Mouse (Mus musculus): ENCODE measurements around the gene Dmwd. TPM values are rescaled to one million over a fixed set of nuclear protein-coding genes. Genes with fewer than 3 reads are reported as not detected.

Dmwd gene
- polyA plus RNA-seq, 1 experiment from 2014 or later: 20.2 TPM

DNA sequence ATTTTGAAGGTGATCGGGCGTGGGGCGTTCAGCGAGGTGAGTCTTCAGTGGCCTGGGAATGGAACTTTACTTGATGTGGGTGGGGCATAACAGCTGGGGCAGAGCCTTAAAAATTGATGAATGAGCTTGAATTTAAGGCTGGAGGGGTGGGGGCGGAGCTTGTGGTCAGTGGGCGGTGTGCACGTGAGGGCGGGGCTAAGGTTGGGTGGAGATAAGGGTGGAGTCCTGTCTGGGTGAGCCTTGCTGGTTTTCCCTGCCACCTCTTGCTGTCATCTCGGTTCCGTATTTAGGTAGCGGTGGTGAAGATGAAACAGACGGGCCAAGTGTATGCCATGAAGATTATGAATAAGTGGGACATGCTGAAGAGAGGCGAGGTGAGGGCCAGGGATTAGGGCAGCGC, 10.0 kb downstream of the Dmwd start:
- 13% methylated on average over 14 of the region's 14 CpGs for WGBS
- Histone ChIP-seq H3K4me2 (replicated peaks; ENCODE audit: low read depth, low read length) (peak overlapping the region; percentile 1; the same call in 1 of the 2 replicates), H3K27ac (ENCODE audit: low read depth, low read length) (no peak overlapping the region), H3K4me1 (replicated peaks; ENCODE audit: control insufficient read depth, insufficient read depth, low read length) (no peaks in the 10 kb centered on the region), H3K36me3 (ENCODE audit: control insufficient read depth, insufficient read depth, low read length) (no peaks in the 10 kb centered on the region; the same call in 1 of the 2 replicates), H3K4me3 (ENCODE audit: low read depth, low read length) (no peak overlapping the region), H3K9me3 (ENCODE audit: control insufficient read depth, low read length) (no peaks in the 10 kb centered on the region), H3K27me3 (ENCODE audit: control insufficient read depth, insufficient read depth, low read length) (peaks cover 6% of the 10 kb centered on the region; the same call in 1 of the 2 replicates), H3K9ac (ENCODE audit: low read depth, low read length) (no peak overlapping the region)
- DNase-seq (ENCODE audit: low spot score) (peak; percentile 54), ATAC-seq (ENCODE audit: low FRiP score) (no peak; the same call in 1 of the 2 replicates)

DNA sequence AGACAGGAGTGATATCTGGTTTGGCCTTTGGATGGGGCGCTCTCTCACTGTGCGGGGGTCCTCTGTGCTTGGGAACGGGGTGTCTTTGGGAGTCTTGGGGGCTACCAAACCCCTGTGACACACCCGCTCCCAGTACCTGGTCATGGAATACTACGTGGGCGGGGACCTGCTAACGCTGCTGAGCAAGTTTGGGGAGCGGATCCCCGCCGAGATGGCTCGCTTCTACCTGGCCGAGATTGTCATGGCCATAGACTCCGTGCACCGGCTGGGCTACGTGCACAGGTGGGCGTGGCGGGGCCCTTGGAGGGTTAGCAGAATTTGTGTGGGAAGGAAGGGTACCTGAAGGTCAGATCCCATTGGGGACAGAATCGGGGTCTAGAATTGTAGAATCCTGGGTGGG, 10.7 kb downstream of the Dmwd start:
- peaks cover 7% of the 10 kb centered on the region; the same call in 1 of the 2 replicates for H3K27me3 ChIP-seq (ENCODE audit: control insufficient read depth, insufficient read depth, low read length)
- WGBS: 59% methylated on average over 18 of the region's 18 CpGs
- no peaks in the 10 kb centered on the region for H3K9me3 ChIP-seq (ENCODE audit: control insufficient read depth, low read length)
- no peak overlapping the region for H3K27ac ChIP-seq (ENCODE audit: low read depth, low read length)
- H3K4me3 ChIP-seq (ENCODE audit: low read depth, low read length): no peak overlapping the region
- DNase-seq (ENCODE audit: low spot score) (no peak), ATAC-seq (ENCODE audit: low FRiP score) (no peak)
- no peak overlapping the region for H3K4me2 ChIP-seq (replicated peaks; ENCODE audit: low read depth, low read length)
- no peaks in the 10 kb centered on the region; the same call in 1 of the 2 replicates for H3K36me3 ChIP-seq (ENCODE audit: control insufficient read depth, insufficient read depth, low read length)
- H3K9ac ChIP-seq (ENCODE audit: low read depth, low read length): no peak overlapping the region
- peaks cover under 1% of the 10 kb centered on the region; the same call in 1 of the 2 replicates for H3K4me1 ChIP-seq (replicated peaks; ENCODE audit: control insufficient read depth, insufficient read depth, low read length)

DNA sequence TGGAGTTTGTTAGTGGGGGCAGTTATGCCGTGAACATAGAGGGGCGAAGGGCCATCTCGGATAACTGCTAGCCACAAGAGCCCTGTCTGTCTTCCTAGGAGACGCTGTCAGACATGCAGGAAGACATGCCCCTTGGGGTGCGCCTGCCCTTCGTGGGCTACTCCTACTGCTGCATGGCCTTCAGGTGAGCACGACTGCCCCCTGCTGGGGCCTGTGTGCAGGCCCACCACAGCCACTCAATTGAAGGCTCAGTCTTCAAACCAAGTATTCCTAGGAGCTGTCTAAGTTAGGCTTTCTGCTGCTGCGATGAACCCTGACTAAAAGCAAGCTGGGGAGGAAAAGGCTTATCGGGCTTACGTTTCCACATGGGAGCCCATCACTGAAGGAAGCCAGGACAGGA, 12.8 kb downstream of the Dmwd start:
- H3K9ac ChIP-seq (ENCODE audit: low read depth, low read length): no peak overlapping the region
- no peak overlapping the region for H3K4me2 ChIP-seq (replicated peaks; ENCODE audit: low read depth, low read length)
- no peak overlapping the region for H3K27ac ChIP-seq (ENCODE audit: low read depth, low read length)
- H3K4me3 ChIP-seq (ENCODE audit: low read depth, low read length): no peak overlapping the region
- no peaks in the 10 kb centered on the region for H3K36me3 ChIP-seq (ENCODE audit: control insufficient read depth, insufficient read depth, low read length)
- no peak for ATAC-seq (ENCODE audit: low FRiP score)
- H3K4me1 ChIP-seq (replicated peaks; ENCODE audit: control insufficient read depth, insufficient read depth, low read length): peaks cover 9% of the 10 kb centered on the region; the same call in 1 of the 2 replicates
- no peaks in the 10 kb centered on the region for H3K9me3 ChIP-seq (ENCODE audit: control insufficient read depth, low read length)
- DNase-seq (ENCODE audit: low spot score): peak; percentile 85
- peaks cover 7% of the 10 kb centered on the region; the same call in 1 of the 2 replicates for H3K27me3 ChIP-seq (ENCODE audit: control insufficient read depth, insufficient read depth, low read length)
- WGBS: 49% methylated on average over 10 of the region's 10 CpGs

DNA sequence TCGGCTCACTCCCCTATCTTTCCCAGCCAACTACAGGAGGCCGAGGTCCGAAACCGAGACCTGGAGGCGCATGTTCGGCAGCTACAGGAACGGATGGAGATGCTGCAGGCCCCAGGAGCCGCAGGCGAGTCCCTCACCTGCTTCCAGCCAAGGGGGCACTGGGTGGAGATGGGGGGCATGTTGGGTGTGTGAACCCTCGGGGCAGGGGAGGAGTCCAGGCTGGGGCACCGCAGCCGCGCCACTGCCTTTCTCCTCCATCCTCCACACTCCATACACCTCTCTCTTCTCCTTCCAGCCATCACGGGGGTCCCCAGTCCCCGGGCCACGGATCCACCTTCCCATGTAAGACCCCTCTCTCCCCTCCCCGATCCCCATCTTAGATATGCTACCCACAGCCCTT, 15.9 kb downstream of the Dmwd start:
- ATAC-seq (ENCODE audit: low FRiP score) (no peak), DNase-seq (ENCODE audit: low spot score) (no peak)

DNA sequence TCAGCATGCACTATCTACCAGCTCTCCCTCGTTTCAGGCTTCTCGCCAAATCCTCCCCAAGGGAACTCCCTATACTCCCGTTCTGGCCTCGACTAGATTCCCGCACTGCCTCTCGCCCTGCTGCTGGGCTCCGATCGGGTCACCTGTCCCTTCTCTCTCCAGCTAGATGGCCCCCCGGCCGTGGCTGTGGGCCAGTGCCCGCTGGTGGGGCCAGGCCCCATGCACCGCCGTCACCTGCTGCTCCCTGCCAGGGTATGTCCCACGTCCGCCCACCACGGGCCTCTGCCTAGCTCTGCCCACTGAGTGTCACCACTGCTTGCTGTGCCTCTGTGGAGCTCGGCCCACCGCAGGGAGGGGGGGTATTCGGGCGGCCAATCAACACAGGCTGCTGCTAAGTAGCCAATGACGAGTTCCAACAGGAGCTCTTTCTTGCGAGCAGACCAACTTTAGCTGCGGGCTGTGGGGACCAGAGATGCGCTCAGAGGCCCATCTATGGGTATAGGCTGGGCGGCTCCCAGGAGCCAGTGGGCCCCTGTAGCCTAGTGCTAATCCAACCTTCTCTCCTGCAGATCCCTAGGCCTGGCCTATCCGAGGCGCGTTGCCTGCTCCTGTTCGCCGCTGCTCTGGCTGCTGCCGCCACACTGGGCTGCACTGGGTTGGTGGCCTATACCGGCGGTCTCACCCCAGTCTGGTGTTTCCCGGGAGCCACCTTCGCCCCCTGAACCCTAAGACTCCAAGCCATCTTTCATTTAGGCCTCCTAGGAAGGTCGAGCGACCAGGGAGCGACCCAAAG, 16.6 kb downstream of the Dmwd start:
- Histone ChIP-seq H3K9ac (ENCODE audit: low read depth, low read length) (peak overlapping the region; percentile 56; the same call in 1 of the 2 replicates), H3K27me3 (ENCODE audit: control insufficient read depth, insufficient read depth, low read length) (peaks cover 7% of the 10 kb centered on the region; the same call in 1 of the 2 replicates), H3K36me3 (ENCODE audit: control insufficient read depth, insufficient read depth, low read length) (0 out of 2 replicates have a peak, but pooled peaks cover 2% of the 10 kb centered on the region), H3K4me2 (replicated peaks; ENCODE audit: low read depth, low read length) (peak overlapping the region; percentile 99), H3K4me1 (replicated peaks; ENCODE audit: control insufficient read depth, insufficient read depth, low read length) (peaks cover 14% of the 10 kb centered on the region; the same call in 1 of the 2 replicates), H3K9me3 (ENCODE audit: control insufficient read depth, low read length) (no peaks in the 10 kb centered on the region), H3K27ac (ENCODE audit: low read depth, low read length) (peak overlapping the region; percentile 43; the same call in 1 of the 2 replicates), H3K4me3 (ENCODE audit: low read depth, low read length) (peak overlapping the region; percentile 72)
- ATAC-seq (ENCODE audit: low FRiP score) (peak; percentile 45), DNase-seq (ENCODE audit: low spot score) (peak; percentile 71)
- 3% methylated on average over 37 of the region's 38 CpGs for WGBS

More for the DNA sequence above, 15.9 kb downstream of the Dmwd start:
- Histone ChIP-seq H3K4me2 (replicated peaks; ENCODE audit: low read depth, low read length) (peak overlapping the region; percentile 99), H3K36me3 (ENCODE audit: control insufficient read depth, insufficient read depth, low read length) (no peaks in the 10 kb centered on the region), H3K9me3 (ENCODE audit: control insufficient read depth, low read length) (no peaks in the 10 kb centered on the region), H3K4me3 (ENCODE audit: low read depth, low read length) (no peak overlapping the region), H3K27me3 (ENCODE audit: control insufficient read depth, insufficient read depth, low read length) (peaks cover 7% of the 10 kb centered on the region; the same call in 1 of the 2 replicates), H3K4me1 (replicated peaks; ENCODE audit: control insufficient read depth, insufficient read depth, low read length) (peaks cover 14% of the 10 kb centered on the region; the same call in 1 of the 2 replicates), H3K9ac (ENCODE audit: low read depth, low read length) (peak overlapping the region; percentile 20), H3K27ac (ENCODE audit: low read depth, low read length) (no peak overlapping the region)
- 27% methylated on average over 17 of the region's 17 CpGs for WGBS

GRCm38 (mm10) chr7:19093174-19093521, 17.1 kb downstream of the Dmwd start:
- peaks cover 7% of the 10 kb centered on the region; the same call in 1 of the 2 replicates for H3K27me3 ChIP-seq (ENCODE audit: control insufficient read depth, insufficient read depth, low read length)
- WGBS: 0% methylated on average over 9 of the region's 15 CpGs
- 0 out of 2 replicates have a peak, but pooled peaks cover 2% of the 10 kb centered on the region for H3K36me3 ChIP-seq (ENCODE audit: control insufficient read depth, insufficient read depth, low read length)
- H3K27ac ChIP-seq (ENCODE audit: low read depth, low read length): peak overlapping the region; percentile 62
- peak overlapping the region; percentile 56; the same call in 1 of the 2 replicates for H3K9ac ChIP-seq (ENCODE audit: low read depth, low read length)
- H3K4me2 ChIP-seq (replicated peaks; ENCODE audit: low read depth, low read length): peak overlapping the region; percentile 99
- peaks cover 14% of the 10 kb centered on the region; the same call in 1 of the 2 replicates for H3K4me1 ChIP-seq (replicated peaks; ENCODE audit: control insufficient read depth, insufficient read depth, low read length)
- H3K9me3 ChIP-seq (ENCODE audit: control insufficient read depth, low read length): no peaks in the 10 kb centered on the region
- ATAC-seq (ENCODE audit: low FRiP score) (peak; percentile 60), DNase-seq (ENCODE audit: low spot score) (peak; percentile 87)
- peak overlapping the region; percentile 72 for H3K4me3 ChIP-seq (ENCODE audit: low read depth, low read length)

DNA sequence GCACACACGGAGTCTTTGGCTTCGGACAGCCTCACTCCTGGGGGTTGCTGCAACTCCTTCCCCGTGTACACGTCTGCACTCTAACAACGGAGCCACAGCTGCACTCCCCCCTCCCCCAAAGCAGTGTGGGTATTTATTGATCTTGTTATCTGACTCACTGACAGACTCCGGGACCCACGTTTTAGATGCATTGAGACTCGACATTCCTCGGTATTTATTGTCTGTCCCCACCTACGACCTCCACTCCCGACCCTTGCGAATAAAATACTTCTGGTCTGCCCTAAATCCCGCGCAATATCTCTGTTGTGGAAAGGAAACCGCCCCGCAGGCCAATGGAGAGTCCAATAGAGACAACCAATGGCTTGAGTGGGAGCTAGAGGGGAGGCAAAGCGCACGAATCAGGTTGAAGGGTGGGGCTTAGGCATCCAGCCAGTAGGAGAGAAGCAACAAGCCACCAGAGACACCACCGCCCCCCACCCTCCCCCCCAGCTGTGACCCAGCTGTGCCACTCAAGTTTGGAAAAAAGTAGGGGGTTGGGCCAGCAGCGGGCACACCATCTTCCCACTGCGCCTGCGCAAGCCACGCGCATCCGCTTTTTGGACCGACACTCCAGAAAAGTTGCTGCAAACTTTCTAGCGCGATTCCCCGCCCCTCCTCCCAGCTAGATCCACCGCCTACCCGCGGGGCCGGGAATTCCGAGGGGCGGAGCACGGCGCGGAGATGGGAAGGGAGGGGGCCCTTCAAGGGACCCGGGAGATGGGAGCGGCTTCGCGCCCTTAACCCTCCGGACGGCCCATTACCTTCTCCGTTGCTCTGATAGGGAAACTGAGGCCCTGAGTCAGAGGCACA, 17.7 kb downstream of the Dmwd start:
- ATAC-seq (ENCODE audit: low FRiP score) (peak; percentile 89), DNase-seq (ENCODE audit: low spot score) (peak; percentile 96)
- H3K9ac ChIP-seq (ENCODE audit: low read depth, low read length): peak overlapping the region; percentile 90
- H3K27ac ChIP-seq (ENCODE audit: low read depth, low read length): peak overlapping the region; percentile 94
- H3K4me1 ChIP-seq (replicated peaks; ENCODE audit: control insufficient read depth, insufficient read depth, low read length): peaks cover 14% of the 10 kb centered on the region; the same call in 1 of the 2 replicates
- no peaks in the 10 kb centered on the region for H3K9me3 ChIP-seq (ENCODE audit: control insufficient read depth, low read length)
- H3K36me3 ChIP-seq (ENCODE audit: control insufficient read depth, insufficient read depth, low read length): 0 out of 2 replicates have a peak, but pooled peaks cover 2% of the 10 kb centered on the region
- peaks cover 7% of the 10 kb centered on the region; the same call in 1 of the 2 replicates for H3K27me3 ChIP-seq (ENCODE audit: control insufficient read depth, insufficient read depth, low read length)
- peak overlapping the region; percentile 72 for H3K4me3 ChIP-seq (ENCODE audit: low read depth, low read length)
- peak overlapping the region; percentile 99 for H3K4me2 ChIP-seq (replicated peaks; ENCODE audit: low read depth, low read length)
- under 1% methylated on average over 43 of the region's 45 CpGs for WGBS

DNA sequence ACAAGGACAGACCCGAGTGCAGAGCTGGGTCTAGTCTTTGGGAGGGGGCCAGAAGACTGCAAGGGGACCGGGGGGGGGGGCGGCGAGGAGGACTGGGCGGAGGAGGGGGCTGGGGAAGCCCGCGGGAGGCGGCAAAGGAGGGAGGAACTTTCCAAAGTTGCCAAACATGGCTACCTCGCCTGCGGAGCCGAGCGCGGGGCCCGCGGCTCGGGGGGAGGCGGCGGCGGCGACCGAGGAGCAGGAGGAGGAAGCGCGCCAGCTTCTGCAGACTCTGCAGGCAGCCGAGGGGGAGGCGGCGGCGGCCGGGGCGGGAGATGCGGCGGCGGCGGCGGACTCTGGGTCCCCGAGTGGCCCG, 18.4 kb downstream of the Dmwd start, which contains the start of gene Six5:
Gene Six5 (plus strand): TSS at position 124 of the 355 bp plus-strand sequence.
- 0 out of 2 replicates have a peak, but pooled peaks cover 2% of the 10 kb centered on the region for H3K36me3 ChIP-seq (ENCODE audit: control insufficient read depth, insufficient read depth, low read length)
- H3K4me2 ChIP-seq (replicated peaks; ENCODE audit: low read depth, low read length): peak within 1 kb of the TSS; percentile 99
- ATAC-seq (ENCODE audit: low FRiP score): no peak
- peak within 1 kb of the TSS; percentile 72 for H3K4me3 ChIP-seq (ENCODE audit: low read depth, low read length)
- no peak for DNase-seq (ENCODE audit: low spot score)
- H3K27ac ChIP-seq (ENCODE audit: low read depth, low read length): peak within 1 kb of the TSS; percentile 94
- peaks cover 7% of the 10 kb centered on the region; the same call in 1 of the 2 replicates for H3K27me3 ChIP-seq (ENCODE audit: control insufficient read depth, insufficient read depth, low read length)
- WGBS: 0% methylated on average over 2 of the region's 36 CpGs
- peak within 1 kb of the TSS; percentile 90 for H3K9ac ChIP-seq (ENCODE audit: low read depth, low read length)
- H3K4me1 ChIP-seq (replicated peaks; ENCODE audit: control insufficient read depth, insufficient read depth, low read length): peaks cover 14% of the 10 kb centered on the region; the same call in 1 of the 2 replicates
- no peaks in the 10 kb centered on the region for H3K9me3 ChIP-seq (ENCODE audit: control insufficient read depth, low read length)
